27 mouse cellular contexts compared by ENCODE assay signal in the genomic region with DNA sequence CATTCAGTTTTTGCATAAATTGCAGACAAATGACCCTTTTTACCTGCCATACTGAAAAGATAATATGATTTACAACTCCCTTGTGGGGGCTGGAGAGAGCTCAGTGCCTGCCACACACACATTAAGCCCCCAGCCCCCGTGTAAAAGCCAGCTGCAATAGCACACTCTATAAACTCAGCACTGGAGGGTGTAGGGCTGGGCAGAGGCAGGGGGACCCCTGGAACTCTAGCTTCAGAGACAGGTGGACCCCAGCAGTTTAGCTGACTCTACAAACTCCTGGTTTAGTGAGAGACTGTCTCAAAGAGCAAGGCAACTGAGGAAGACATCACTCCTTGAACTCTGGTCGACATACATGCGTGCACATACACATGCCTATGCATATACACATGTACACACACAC. TPM values are rescaled to one million over a fixed set of nuclear protein-coding genes. Genes with fewer than 3 reads are reported as not detected.
A peak's percentile ranks its signal among the peaks of the same experiment; 100 is the strongest.
DNase-seq lines count a peak whose midpoint lies in the region; ATAC-seq lines count a peak whose summit lies in the region.
"Had no signal": no experiment of that assay in that cellular context is flagged by ENCODE, and none has a peak within 500 bp of the region (broad histone marks: within the 10 kb centered on the region; RNA-seq: fewer than 3 reads in every experiment).

No protein-coding gene starts in this region.

- peaks cover 18% of the 10 kb centered on the region; the same call in 1 of the 2 replicates for H3K4me1 ChIP-seq in neural tube, embryonic 13.5 days (replicated peaks)
- H3K4me1 ChIP-seq in neural tube, embryonic 15.5 days, result peaks cover 9% of the 10 kb centered on the region; the same call in 1 of the 2 replicates
- H3K4me1 ChIP-seq: embryonic facial prominence, embryonic 15.5 days; forebrain, embryonic 10.5 days; forebrain, embryonic 12.5 days had no signal

- H3K27ac ChIP-seq in neural tube, embryonic 13.5 days (replicated peaks), result no peak overlapping the region
- no peak overlapping the region for H3K27ac ChIP-seq in neural tube, embryonic 15.5 days (replicated peaks)
- H3K27ac ChIP-seq: embryonic facial prominence, embryonic 13.5 days; embryonic facial prominence, embryonic 15.5 days; forebrain, embryonic 10.5 days; forebrain, embryonic 12.5 days had no signal

- H3K27me3 ChIP-seq in neural tube, embryonic 13.5 days, result no peaks in the 10 kb centered on the region
- H3K27me3 ChIP-seq in neural tube, embryonic 15.5 days (replicated peaks), result no peaks in the 10 kb centered on the region
- H3K27me3 ChIP-seq: CH12.LX; embryonic facial prominence, embryonic 13.5 days; embryonic facial prominence, embryonic 15.5 days; forebrain, embryonic 12.5 days; Patski had no signal

- peak; percentile 59; the same call in 1 of the 2 replicates for ATAC-seq in neural tube, embryonic 13.5 days (ENCODE audit: low read depth)
- ATAC-seq in neural tube, embryonic 15.5 days (ENCODE audit: low FRiP score), result no peak
- ATAC-seq: CD4-positive, CD25-positive, alpha-beta regulatory T cell, adult 4 months; forebrain, embryonic 14.5 days; forebrain, embryonic 16.5 days; Patski had no signal

- H3K9ac ChIP-seq in neural tube, embryonic 13.5 days, result no peak overlapping the region
- no peak overlapping the region for H3K9ac ChIP-seq in neural tube, embryonic 15.5 days (replicated peaks)
- H3K9ac ChIP-seq: embryonic facial prominence, embryonic 13.5 days; embryonic facial prominence, embryonic 15.5 days; forebrain, embryonic 12.5 days had no signal

- WGBS in neural tube, embryonic 13.5 days, result 74% methylated on average over 3 of the region's 3 CpGs
- WGBS in neural tube, embryonic 15.5 days, result 72% methylated on average over 3 of the region's 3 CpGs

- no peak overlapping the region for H3K4me3 ChIP-seq in neural tube, embryonic 13.5 days
- H3K4me3 ChIP-seq in neural tube, embryonic 15.5 days (replicated peaks), result no peak overlapping the region
- H3K4me3 ChIP-seq: embryonic facial prominence, embryonic 13.5 days; embryonic facial prominence, embryonic 15.5 days; erythroblast, embryonic 14.5 days; forebrain, embryonic 10.5 days; forebrain, embryonic 12.5 days had no signal

- DNase-seq in heart, adult 11 months, result peak; percentile 74
- DNase-seq in heart, adult 18-20 months, result no peak
- DNase-seq in mesoderm, embryonic 11.5 days (ENCODE audit: low read depth, low spot score), result peak; percentile 33
- DNase-seq: adrenal gland, adult 2 months; adrenal gland, postnatal 10 days; adrenal gland, postnatal 25 days; B cell, adult 2 months; cerebellum, adult 11 months; cerebellum, adult 18-20 months; cerebellum, adult 8-10 months; cerebellum, adult 9-11 months; cerebellum, postnatal 14 days; cerebellum, postnatal 36 days; embryo, embryonic 11 days had no signal

- H3K9me3 ChIP-seq in neural tube, embryonic 13.5 days, result no peaks in the 10 kb centered on the region
- no peaks in the 10 kb centered on the region for H3K9me3 ChIP-seq in neural tube, embryonic 15.5 days (replicated peaks)
- H3K9me3 ChIP-seq: embryonic facial prominence, embryonic 13.5 days; embryonic facial prominence, embryonic 15.5 days; forebrain, embryonic 10.5 days; forebrain, embryonic 12.5 days; G1E had no signal

- H3K4me2 ChIP-seq in neural tube, embryonic 13.5 days, result no peak overlapping the region
- H3K4me2 ChIP-seq in neural tube, embryonic 15.5 days, result no peak overlapping the region
- H3K4me2 ChIP-seq: embryonic facial prominence, embryonic 13.5 days; embryonic facial prominence, embryonic 15.5 days; forebrain, embryonic 12.5 days had no signal

- no peaks in the 10 kb centered on the region for H3K36me3 ChIP-seq in neural tube, embryonic 13.5 days
- no peaks in the 10 kb centered on the region for H3K36me3 ChIP-seq in neural tube, embryonic 15.5 days
- H3K36me3 ChIP-seq: embryonic facial prominence, embryonic 13.5 days; embryonic facial prominence, embryonic 15.5 days; forebrain, embryonic 10.5 days; forebrain, embryonic 12.5 days; G1E had no signal

RNA-seq across cellular contexts. Expression of gene Myl12a, which starts 55.1 kb away (rescaled TPM):
- 1,000 to 10,000 TPM in 1 of 2 experiments, 100 to 1,000 TPM in 1; 965 to 1,012 TPM for total RNA-seq in heart, adult 18-20 months (2021)
- polyA plus RNA-seq in neural tube, embryonic 13.5 days (2015; fragmentation: Nextera tagmentation; extraction: Ambion mirVana), result 171 and 203 TPM in 2 replicates
- 103 and 187 TPM in 2 replicates for polyA plus RNA-seq in neural tube, embryonic 15.5 days (2015; fragmentation: Nextera tagmentation; extraction: Ambion mirVana)

RNA-seq across cellular contexts. Expression of gene Myom1, which starts 55.3 kb away (rescaled TPM):
- total RNA-seq in heart, adult 18-20 months (2021), result 1,000 to 10,000 TPM in 1 of 2 experiments, 100 to 1,000 TPM in 1; 977 to 1,053 TPM
- polyA plus RNA-seq in neural tube, embryonic 13.5 days (2015; fragmentation: Nextera tagmentation; extraction: Ambion mirVana), result 1.7 and 2.8 TPM in 2 replicates
- 3.3 and 3.6 TPM in 2 replicates for polyA plus RNA-seq in neural tube, embryonic 15.5 days (2015; fragmentation: Nextera tagmentation; extraction: Ambion mirVana)
- polyA plus RNA-seq: erythroblast, embryonic 14.5 days had no signal

Comparison
In these comparisons a context has a peak if more than half of its experiments do, and no peak if none do; other contexts are left out.
1. DNase-seq: peak in heart, adult 11 months (single experiment) and mesoderm, embryonic 11.5 days (single experiment); none in heart, adult 18-20 months (0 of 2).